Mouse (Mus musculus): ENCODE results near the gene Gm49380. TPM values are rescaled to one million over a fixed set of nuclear protein-coding genes. Genes with fewer than 3 reads are reported as not detected.
A peak's percentile ranks its signal among the peaks of the same experiment; 100 is the strongest.

The Gm49380 gene
- total and polyA plus RNA-seq, 3 experiments, result 0.21 to 0.23 TPM; not detected in 1

GRCm38 (mm10) chr9:44094737-44095136 lies 18.6 kb downstream of the Gm49380 start:
- intact Hi-C loops (cut with DNase I), result no loop called here
- Histone ChIP-seq H3K27ac (no peak overlapping the region; the same call in 1 of the 2 replicates), H3K4me1 (ENCODE audit: control insufficient read depth, insufficient read depth, low read length) (0 out of 2 replicates have a peak, but pooled peaks cover 1% of the 10 kb centered on the region), H3K36me3 (ENCODE audit: control insufficient read depth, insufficient read depth, low read length) (peaks cover 2% of the 10 kb centered on the region; the same call in 1 of the 2 replicates), H3K4me3 (no peak overlapping the region), H3K9ac (ENCODE audit: low read depth, low read length) (no peak overlapping the region), H3K27me3 (ENCODE audit: control insufficient read depth, insufficient read depth, low read length) (no peaks in the 10 kb centered on the region), H3K79me2 (replicated peaks; ENCODE audit: control insufficient read depth, insufficient read depth, low read length) (no peaks in the 10 kb centered on the region)
- no peak for DNase-seq
- 85% methylated on average over 3 of the region's 3 CpGs for WGBS
- TF ChIP-seq POLR2A (IDR thresholded peaks at IDR 0.05; ENCODE audit: insufficient read depth, low read depth, low read length) (no peak), EP300 (IDR thresholded peaks at IDR 0.05; ENCODE audit: insufficient read depth, low read depth, low read length) (no peak), CTCF (IDR thresholded peaks at IDR 0.05) (no peak)

GRCm38 (mm10) chr9:44093612-44094503 lies 19.4 kb downstream of the Gm49380 start:
- peaks cover 4% of the 10 kb centered on the region; the same call in 1 of the 2 replicates for H3K36me3 ChIP-seq (ENCODE audit: control insufficient read depth, insufficient read depth, low read length)
- intact Hi-C loops (cut with DNase I), result no loop called here

GRCm38 (mm10) chr9:44088877-44089608 lies 24.3 kb downstream of the Gm49380 start:
- peak in 1 of 2 experiments; percentile 36 for DNase-seq
- H3K9ac ChIP-seq (ENCODE audit: low read depth, low read length), result no peak overlapping the region
- intact Hi-C loops (cut with DNase I), result loop anchor here (2.0 to 10.0 kb wide), 2 partner anchors 20 to 396 kb away; partner anchors contain the start of gene Bcl9l
- H3K4me3 ChIP-seq, result no peak overlapping the region
- peak overlapping the region; percentile 90 for H3K27ac ChIP-seq
- WGBS, result 20% methylated on average over 12 of the region's 12 CpGs
- peaks cover 7% of the 10 kb centered on the region; the same call in 1 of the 2 replicates for H3K36me3 ChIP-seq (ENCODE audit: control insufficient read depth, insufficient read depth, low read length)
- TF ChIP-seq CTCF (IDR thresholded peaks at IDR 0.05) (no peak), POLR2A (IDR thresholded peaks at IDR 0.05; ENCODE audit: insufficient read depth, low read depth, low read length) (no peak), EP300 (IDR thresholded peaks at IDR 0.05; ENCODE audit: insufficient read depth, low read depth, low read length) (no peak)
- H3K79me2 ChIP-seq (replicated peaks; ENCODE audit: control insufficient read depth, insufficient read depth, low read length), result no peaks in the 10 kb centered on the region
- H3K27me3 ChIP-seq (ENCODE audit: control insufficient read depth, insufficient read depth, low read length), result no peaks in the 10 kb centered on the region
- no peaks in the 10 kb centered on the region; the same call in none of the 2 replicates for H3K4me1 ChIP-seq (ENCODE audit: control insufficient read depth, insufficient read depth, low read length)

More at GRCm38 (mm10) chr9:44093612-44094503, 19.4 kb downstream of the Gm49380 start:
- H3K79me2 ChIP-seq (replicated peaks; ENCODE audit: control insufficient read depth, insufficient read depth, low read length), result no peaks in the 10 kb centered on the region
- TF ChIP-seq POLR2A (IDR thresholded peaks at IDR 0.05; ENCODE audit: insufficient read depth, low read depth, low read length), result peak; percentile 50; the same call in 1 of the 2 replicates
- peak; percentile 43; the same call in 1 of the 2 replicates for TF ChIP-seq EP300 (IDR thresholded peaks at IDR 0.05; ENCODE audit: insufficient read depth, low read depth, low read length)
- peak; percentile 78 for TF ChIP-seq CTCF (IDR thresholded peaks at IDR 0.05)
- peaks cover 1% of the 10 kb centered on the region for H3K4me1 ChIP-seq (ENCODE audit: control insufficient read depth, insufficient read depth, low read length)
- H3K27ac ChIP-seq, result peak overlapping the region; percentile 5; the same call in 1 of the 2 replicates
- WGBS, result 39% methylated on average over 24 of the region's 24 CpGs
- H3K9ac ChIP-seq (ENCODE audit: low read depth, low read length), result no peak overlapping the region
- no peak overlapping the region for H3K4me3 ChIP-seq
- peak; percentile 76 to 81 for DNase-seq
- H3K27me3 ChIP-seq (ENCODE audit: control insufficient read depth, insufficient read depth, low read length), result no peaks in the 10 kb centered on the region

DNA sequence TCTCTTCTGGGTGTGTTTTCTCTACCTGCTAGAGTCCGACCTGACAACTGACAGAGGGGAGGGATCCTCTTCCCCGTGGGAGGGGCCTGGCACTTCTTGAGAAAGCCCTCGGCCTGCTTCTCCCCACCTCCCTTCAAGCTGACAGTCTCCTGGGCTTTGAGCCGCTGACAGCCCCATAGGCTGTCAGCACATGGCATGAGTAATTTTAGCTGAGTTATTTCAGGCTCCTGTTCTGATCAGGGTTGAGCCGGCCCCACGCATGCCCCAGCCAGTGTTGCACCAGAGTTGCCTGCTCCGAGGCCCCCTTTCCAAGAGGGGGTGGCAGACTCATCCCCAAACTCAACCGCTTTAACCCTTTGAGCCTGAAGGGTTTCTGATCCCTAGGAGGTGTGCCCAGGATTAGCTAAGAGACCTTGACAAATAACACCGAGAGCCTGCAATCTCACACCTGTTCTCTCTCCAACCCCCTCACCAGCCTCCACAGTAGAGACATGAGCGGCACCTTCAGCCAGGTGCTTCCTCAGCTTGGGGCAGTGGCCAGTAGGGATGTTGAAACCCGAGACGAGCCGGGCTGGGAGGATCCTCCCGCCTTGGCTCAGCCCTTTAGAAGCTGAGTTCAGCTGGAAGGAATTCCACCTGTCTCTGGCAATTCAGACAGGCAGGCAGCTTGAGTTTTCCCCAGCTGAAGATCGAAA lies 25.4 kb downstream of the Gm49380 start:
- TF ChIP-seq EP300 (IDR thresholded peaks at IDR 0.05; ENCODE audit: insufficient read depth, low read depth, low read length), result 0 out of 2 replicates have a peak, but pooled peaks have one; percentile 56
- no peak for TF ChIP-seq CTCF (IDR thresholded peaks at IDR 0.05)
- TF ChIP-seq POLR2A (IDR thresholded peaks at IDR 0.05; ENCODE audit: insufficient read depth, low read depth, low read length), result 0 out of 2 replicates have a peak, but pooled peaks have one; percentile 27
- Histone ChIP-seq H3K79me2 (replicated peaks; ENCODE audit: control insufficient read depth, insufficient read depth, low read length) (no peaks in the 10 kb centered on the region), H3K4me3 (peak overlapping the region; percentile 24; the same call in 1 of the 2 replicates), H3K36me3 (ENCODE audit: control insufficient read depth, insufficient read depth, low read length) (peaks cover 7% of the 10 kb centered on the region; the same call in 1 of the 2 replicates), H3K4me1 (ENCODE audit: control insufficient read depth, insufficient read depth, low read length) (peaks cover 5% of the 10 kb centered on the region), H3K27me3 (ENCODE audit: control insufficient read depth, insufficient read depth, low read length) (no peaks in the 10 kb centered on the region), H3K27ac (peak overlapping the region; percentile 90), H3K9ac (ENCODE audit: low read depth, low read length) (peak overlapping the region; percentile 55)
- intact Hi-C loops (cut with DNase I), result loop anchor here (2.0 to 10.0 kb wide), 2 partner anchors 19 to 397 kb away; partner anchors contain the start of gene Bcl9l
- peak; percentile 63 to 72 for DNase-seq
- WGBS, result 24% methylated on average over 15 of the region's 15 CpGs

- DNase-seq, result peak in 1 of 2 experiments; percentile 25
- peak overlapping the region; percentile 19 for H3K4me3 ChIP-seq
- no peak for TF ChIP-seq EP300 (IDR thresholded peaks at IDR 0.05; ENCODE audit: insufficient read depth, low read depth, low read length)
- peak; percentile 56; the same call in 1 of the 2 replicates for TF ChIP-seq POLR2A (IDR thresholded peaks at IDR 0.05; ENCODE audit: insufficient read depth, low read depth, low read length)
- H3K36me3 ChIP-seq (ENCODE audit: control insufficient read depth, insufficient read depth, low read length), result peaks cover 7% of the 10 kb centered on the region; the same call in 1 of the 2 replicates
- intact Hi-C loops (cut with DNase I), result loop anchor here (10.0 kb wide), 1 partner anchor 398 kb away; the partner anchor contains the start of gene Bcl9l
- H3K4me1 ChIP-seq (ENCODE audit: control insufficient read depth, insufficient read depth, low read length), result peaks cover 5% of the 10 kb centered on the region
- WGBS, result 53% methylated on average over 10 of the region's 10 CpGs
- H3K9ac ChIP-seq (ENCODE audit: low read depth, low read length), result peak overlapping the region; percentile 59
- peak overlapping the region; percentile 90 for H3K27ac ChIP-seq
- H3K27me3 ChIP-seq (ENCODE audit: control insufficient read depth, insufficient read depth, low read length), result no peaks in the 10 kb centered on the region
- H3K79me2 ChIP-seq (replicated peaks; ENCODE audit: control insufficient read depth, insufficient read depth, low read length), result no peaks in the 10 kb centered on the region
Measured at GRCm38 (mm10) chr9:44086960-44087359, 26.3 kb downstream of the Gm49380 start.
